Mouse (Mus musculus) stomach, embryonic 16.5 days (tissue): ENCODE measurements around the gene Plekha8. TPM values are rescaled to one million over a fixed set of nuclear protein-coding genes. Genes with fewer than 3 reads are reported as not detected.

Source experiments
- ATAC-seq: fragments of 200-750 bp; cut with Nextera tagmentation; 2 replicates; pipeline ENCODE4 v1.8.0; 2017; ENCODE audit warnings: moderate number of reproducible peaks, moderate TSS enrichment; ENCODE audit not compliant: insufficient read depth, low FRiP score
- H3K27ac ChIP-seq: fragments of 300-500 bp; sonication (generic); 2 replicates; pipeline ENCODE4 v1.5.1; 2014; ENCODE audit warnings: low read length
- H3K27me3 ChIP-seq: fragments of 300-500 bp; sonication (generic); 2 replicates; pipeline ENCODE4 v1.6.1; 2014; ENCODE audit warnings: low read length, control low read depth, mixed read lengths; ENCODE audit not compliant: control insufficient read depth, insufficient read depth
- H3K36me3 ChIP-seq: fragments of 300-500 bp; sonication (generic); 2 replicates; pipeline ENCODE4 v1.6.1; 2014; ENCODE audit warnings: low read length; ENCODE audit not compliant: control insufficient read depth, insufficient read depth
- H3K4me1 ChIP-seq: fragments of 300-500 bp; sonication (generic); 2 replicates; pipeline ENCODE4 v1.6.1; 2014; ENCODE audit warnings: low read length, control low read depth, mixed read lengths; ENCODE audit not compliant: control insufficient read depth, insufficient read depth
- H3K4me2 ChIP-seq: fragments of 300-500 bp; sonication (generic); 2 replicates; pipeline ENCODE4 v1.6.1; 2014; ENCODE audit warnings: low read depth, low read length, mixed read lengths
- H3K4me3 ChIP-seq: fragments of 300-500 bp; sonication (generic); replicated peaks from 2 replicates; pipeline ENCODE4 v1.5.1; 2014; ENCODE audit warnings: mild to moderate bottlenecking, low read length
- H3K9ac ChIP-seq: fragments of 300-500 bp; sonication (generic); 2 replicates; pipeline ENCODE4 v1.6.1; 2014; ENCODE audit warnings: low read length
- H3K9me3 ChIP-seq: fragments of 300-500 bp; sonication (generic); replicated peaks from 2 replicates; pipeline ENCODE4 v1.6.1; 2016; ENCODE audit warnings: low read length, control low read depth; ENCODE audit not compliant: control insufficient read depth
- WGBS: fragments of 180-500 bp; shearing (Covaris S2); extraction: QIAGEN DNeasy Blood & Tissue Kit; methylation state at CpG from one replicate; pipeline ENCODE4 v1.1.7; 2014; 5-methylcytosine and 5-hydroxymethylcytosine counted together
- polyA plus RNA-seq: library from polyadenylated mRNA; unstranded; fragments of >200 nt; fragmentation: Nextera tagmentation; extraction: Ambion mirVana; gene quantifications from 2 replicates; pipeline ENCODE4 v1.2.1, GENCODE M21; 2015

Plekha8 gene
- polyA plus RNA-seq, 1 experiment from 2014 or later = 5.3 TPM

GRCm38 (mm10) chr6:54655471-54656095 lies 60.7 kb downstream of the Plekha8 start:
- 69% methylated on average over 11 of the region's 11 CpGs for WGBS
- Histone ChIP-seq H3K9me3 (no peaks in the 10 kb centered on the region), H3K4me3 (no peak overlapping the region), H3K36me3 (no peaks in the 10 kb centered on the region), H3K4me1 (no peaks in the 10 kb centered on the region), H3K27ac (no peak overlapping the region), H3K27me3 (no peaks in the 10 kb centered on the region), H3K9ac (no peak overlapping the region), H3K4me2 (no peak overlapping the region)
- ATAC-seq = no peak

- ATAC-seq = no peak
- Histone ChIP-seq H3K9ac (no peak overlapping the region), H3K36me3 (no peaks in the 10 kb centered on the region), H3K27ac (no peak overlapping the region), H3K27me3 (no peaks in the 10 kb centered on the region), H3K4me3 (no peak overlapping the region), H3K4me2 (no peak overlapping the region), H3K9me3 (no peaks in the 10 kb centered on the region), H3K4me1 (no peaks in the 10 kb centered on the region)
- 59% methylated on average over 6 of the region's 6 CpGs for WGBS
These were observed 63.0 kb downstream of the Plekha8 start for GRCm38 (mm10) chr6:54657861-54658260.

- 0 out of 2 replicates have a peak, but pooled peaks cover 5% of the 10 kb centered on the region for H3K9me3 ChIP-seq
- H3K9ac ChIP-seq = no peak overlapping the region
- no peak overlapping the region for H3K4me3 ChIP-seq
- WGBS = 81% methylated on average over 6 of the region's 6 CpGs
- H3K27me3 ChIP-seq = no peaks in the 10 kb centered on the region
- H3K27ac ChIP-seq = no peak overlapping the region
- H3K4me2 ChIP-seq = no peak overlapping the region
- ATAC-seq = no peak
- no peaks in the 10 kb centered on the region for H3K4me1 ChIP-seq
- no peaks in the 10 kb centered on the region for H3K36me3 ChIP-seq
These were observed 75.0 kb downstream of the Plekha8 start for GRCm38 (mm10) chr6:54669868-54670267.

- H3K27me3 ChIP-seq = no peaks in the 10 kb centered on the region
- H3K9ac ChIP-seq = no peak overlapping the region
- no peak overlapping the region for H3K4me2 ChIP-seq
- no peak overlapping the region for H3K4me3 ChIP-seq
- H3K4me1 ChIP-seq = no peaks in the 10 kb centered on the region
- H3K9me3 ChIP-seq = no peaks in the 10 kb centered on the region
- no peaks in the 10 kb centered on the region for H3K36me3 ChIP-seq
- no peak overlapping the region for H3K27ac ChIP-seq
- 64% methylated on average over 5 of the region's 5 CpGs for WGBS
- no peak for ATAC-seq
These were observed 78.0 kb downstream of the Plekha8 start for GRCm38 (mm10) chr6:54672901-54673300.

GRCm38 (mm10) chr6:54679686-54680085 lies 84.8 kb downstream of the Plekha8 start:
- no peak for ATAC-seq
- Histone ChIP-seq H3K4me2 (no peak overlapping the region), H3K27me3 (peaks cover 20% of the 10 kb centered on the region), H3K36me3 (no peaks in the 10 kb centered on the region), H3K27ac (no peak overlapping the region), H3K9ac (no peak overlapping the region), H3K9me3 (no peaks in the 10 kb centered on the region), H3K4me1 (peaks cover 9% of the 10 kb centered on the region), H3K4me3 (no peak overlapping the region)
- whole genome bisulfite sequencing = 74% methylated on average over 5 of the region's 5 CpGs

GRCm38 (mm10) chr6:54680891-54681745 lies 86.2 kb downstream of the Plekha8 start, which contains the start of gene Mturn:
Gene Mturn, plus strand, starts transcription at chr6:54681624.
- H3K27me3 ChIP-seq = peaks cover 20% of the 10 kb centered on the region
- 3% methylated on average over 41 of the region's 48 CpGs for WGBS
- H3K36me3 ChIP-seq = no peaks in the 10 kb centered on the region
- H3K4me3 ChIP-seq = peak within 1 kb of the TSS; percentile 80
- peak within 1 kb of the TSS; percentile 95 for H3K4me2 ChIP-seq
- ATAC-seq = peak; percentile 99
- peak within 1 kb of the TSS; percentile 80 for H3K9ac ChIP-seq
- H3K9me3 ChIP-seq = no peaks in the 10 kb centered on the region
- H3K27ac ChIP-seq = peak within 1 kb of the TSS; percentile 64
- peaks cover 9% of the 10 kb centered on the region for H3K4me1 ChIP-seq

GRCm38 (mm10) chr6:54681746-54682428 lies 87.0 kb downstream of the Plekha8 start:
- peak overlapping the region; percentile 64 for H3K27ac ChIP-seq
- H3K27me3 ChIP-seq = peaks cover 20% of the 10 kb centered on the region
- no peaks in the 10 kb centered on the region for H3K9me3 ChIP-seq
- peak overlapping the region; percentile 80 for H3K4me3 ChIP-seq
- peaks cover 9% of the 10 kb centered on the region for H3K4me1 ChIP-seq
- WGBS = under 1% methylated on average over 61 of the region's 61 CpGs
- H3K9ac ChIP-seq = peak overlapping the region; percentile 80
- peak overlapping the region; percentile 95 for H3K4me2 ChIP-seq
- H3K36me3 ChIP-seq = no peaks in the 10 kb centered on the region
- peak; percentile 70 for ATAC-seq

GRCm38 (mm10) chr6:54684085-54684484 lies 89.2 kb downstream of the Plekha8 start:
- no peak overlapping the region for H3K9ac ChIP-seq
- H3K36me3 ChIP-seq = no peaks in the 10 kb centered on the region
- peaks cover 9% of the 10 kb centered on the region for H3K4me1 ChIP-seq
- ATAC-seq = no peak
- H3K4me3 ChIP-seq = no peak overlapping the region
- peaks cover 20% of the 10 kb centered on the region for H3K27me3 ChIP-seq
- 79% methylated on average over 4 of the region's 4 CpGs for WGBS
- H3K9me3 ChIP-seq = no peaks in the 10 kb centered on the region
- H3K27ac ChIP-seq = no peak overlapping the region
- H3K4me2 ChIP-seq = no peak overlapping the region

- no peak overlapping the region for H3K9ac ChIP-seq
- H3K4me2 ChIP-seq = no peak overlapping the region
- 83% methylated on average over 5 of the region's 5 CpGs for WGBS
- H3K4me3 ChIP-seq = no peak overlapping the region
- H3K9me3 ChIP-seq = no peaks in the 10 kb centered on the region
- H3K27me3 ChIP-seq = peaks cover 13% of the 10 kb centered on the region
- H3K27ac ChIP-seq = no peak overlapping the region
- ATAC-seq = no peak
- no peaks in the 10 kb centered on the region for H3K36me3 ChIP-seq
- H3K4me1 ChIP-seq = peaks cover 9% of the 10 kb centered on the region
These were observed 90.2 kb downstream of the Plekha8 start for GRCm38 (mm10) chr6:54685103-54685502.
